Mouse (Mus musculus) inflammation-experienced regulatory T-cells (primary cell): Measurements from ENCODE around the gene Duox1. TPM values are rescaled to one million over a fixed set of nuclear protein-coding genes. Genes with fewer than 3 reads are reported as not detected.

ENCODE experiments used
- polyA plus RNA-seq, 2 experiments: library from polyadenylated mRNA; unstranded; fragments of 100-300 nt; shearing (Covaris generic); gene quantifications; one replicate each; pipeline ENCODE4 v1.2.1; 2017

Gene Duox1
- under 1 TPM in 1 of 2 experiments, not detected in 1; 0.20 TPM for polyA plus RNA-seq

GRCm38 (mm10) chr2:122315372-122315771 lies at the start of gene Duox1:
Duox1 (plus strand) TSS chr2:122315672.

GRCm38 (mm10) chr2:122298096-122298499 lies 17.4 kb upstream of the Duox1 start, which contains the start of gene Duox2:
Duox2 (minus strand) TSS chr2:122298449.

GRCm38 (mm10) chr2:122298596-122299490 lies 16.6 kb upstream of the Duox1 start, which contains the start of gene Duoxa2:
Duoxa2 (plus strand) TSS chr2:122298900.

GRCm38 (mm10) chr2:122313536-122313935 lies 1.9 kb upstream of the Duox1 start, which contains the start of gene Duoxa1:
Duoxa1 (minus strand) TSS chr2:122313730.

GRCm38 (mm10) chr2:122368995-122369739 lies 53.7 kb downstream of the Duox1 start, which contains the start of gene Shf:
Shf (minus strand) TSS chr2:122369162.

Other genes with a start within 250 kb of the Duox1 start
- gene Spg11, start 197.3 kb upstream of the Duox1 start, polyA plus RNA-seq = 10 to 100 TPM; 12.7 to 18.8 TPM
- gene B2m, start 168.0 kb upstream of the Duox1 start, polyA plus RNA-seq = 1,000 to 10,000 TPM; 7,214 to 7,784 TPM
- under 1 TPM in 1 of 2 experiments, not detected in 1; 0.76 TPM for gene Trim69, start 155.0 kb upstream of the Duox1 start, polyA plus RNA-seq
- 1 to 10 TPM in 1 of 2 experiments, under 1 TPM in 1; 0.69 to 1.5 TPM for gene Patl2, start 129.5 kb upstream of the Duox1 start, polyA plus RNA-seq
- gene Terb2, start 129.4 kb upstream of the Duox1 start, polyA plus RNA-seq = under 1 TPM in 1 of 2 experiments, not detected in 1; 0.31 TPM
- gene Sord, start 80.9 kb upstream of the Duox1 start, polyA plus RNA-seq = 1 to 10 TPM; 2.3 to 3.3 TPM
- under 1 TPM in 1 of 2 experiments, not detected in 1; 0.27 TPM for gene Duox2, start 17.2 kb upstream of the Duox1 start, polyA plus RNA-seq
- under 1 TPM in 1 of 2 experiments, not detected in 1; 0.70 TPM for gene Duoxa2, start 16.8 kb upstream of the Duox1 start, polyA plus RNA-seq
- under 1 TPM in 1 of 2 experiments, not detected in 1; 0.66 TPM for gene Duoxa1, start 1.9 kb upstream of the Duox1 start, polyA plus RNA-seq
- gene Shf, start 53.5 kb downstream of the Duox1 start, polyA plus RNA-seq = 1 to 10 TPM; 4.0 to 4.8 TPM
- 100 to 1,000 TPM; 158 to 181 TPM for gene Slc28a2, start 110.8 kb downstream of the Duox1 start, polyA plus RNA-seq
- gene Gm14085, start 169.3 kb downstream of the Duox1 start, polyA plus RNA-seq = 10 to 100 TPM; 10.6 to 31.1 TPM